In the genomic region with DNA sequence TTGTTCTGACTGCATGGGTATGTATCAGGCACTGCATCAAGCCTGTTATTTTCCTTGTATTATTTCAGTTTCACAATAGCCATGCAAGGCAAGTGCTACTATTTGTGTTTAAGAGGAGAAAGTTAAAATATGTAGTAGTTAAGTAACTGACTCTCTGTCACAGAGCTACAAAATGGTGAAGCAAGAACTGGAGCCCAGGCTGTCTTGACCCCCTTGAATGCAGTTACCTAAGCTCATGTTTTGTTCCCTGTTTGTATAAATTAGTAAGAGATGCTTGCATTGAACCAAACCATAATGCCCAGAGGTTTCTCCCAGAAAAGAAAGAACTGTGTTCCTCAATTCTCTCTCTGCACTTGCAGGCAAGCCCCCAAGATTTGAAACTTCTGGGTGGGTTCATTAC, we compare ENCODE assay signal across 12 mouse cellular contexts.
"Had no signal": no experiment of that assay in that cellular context is flagged by ENCODE, and none has a peak within 500 bp of the region (broad histone marks: within the 10 kb centered on the region; RNA-seq: fewer than 3 reads in every experiment).

No protein-coding gene starts in this region.

- H3K4me2 ChIP-seq: limb, embryonic 15.5 days; lung, embryonic 14.5 days had no signal

- H3K4me3 ChIP-seq: left cerebral cortex, adult 2 months; limb, embryonic 15.5 days; liver, embryonic 12.5 days had no signal

- H3K9me3 ChIP-seq: limb, embryonic 15.5 days; liver, embryonic 12.5 days had no signal

- H3K9ac ChIP-seq: limb, embryonic 15.5 days; liver, embryonic 12.5 days; lung, embryonic 14.5 days had no signal

- DNase-seq: kidney, adult 18-20 months; kidney, postnatal 10 days; kidney, postnatal 4 days; lung, postnatal 4 days; midbrain, embryonic 14.5 days; right cerebral cortex, adult 18-20 months; right cerebral cortex, postnatal 25 days; thymus, postnatal 36 days had no signal

- ATAC-seq: liver, embryonic 12.5 days had no signal

- H3K27ac ChIP-seq: left cerebral cortex, adult 2 months; limb, embryonic 15.5 days; liver, embryonic 12.5 days had no signal

- H3K27me3 ChIP-seq: limb, embryonic 15.5 days had no signal
